Mouse (Mus musculus): ENCODE measurements at regions not wholly inside any gene's neighbourhood (a gene's known extent, or its start where the extent isn't known, plus 50 kb on each side); places are given as distances from the start of the nearest gene placed in this dataset.

DNA sequence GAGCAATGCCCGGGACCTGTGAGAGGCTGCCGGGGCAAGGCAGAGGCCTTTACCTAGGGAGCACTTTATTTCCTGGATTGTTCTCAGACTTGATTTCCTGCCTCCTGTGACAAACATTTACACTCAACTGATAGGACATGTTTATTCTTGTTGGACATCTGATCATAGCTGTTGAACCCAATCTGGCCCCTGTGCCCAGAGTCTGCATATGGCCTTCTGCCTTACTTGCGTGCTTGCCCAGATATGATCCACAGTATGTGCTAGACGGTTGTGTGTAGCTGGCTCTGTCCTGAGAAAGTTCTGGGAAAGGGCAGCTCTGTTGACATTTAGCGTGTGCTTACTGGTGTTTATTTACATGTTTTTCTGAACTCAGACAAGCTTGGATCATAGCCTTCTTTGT lies 68.3 kb upstream of the Sec14l1 start:
- DNase-seq (ENCODE audit: low spot score) (peak; percentile 40), ATAC-seq (ENCODE audit: low FRiP score, low TSS enrichment) (peak; percentile 73)
- Histone ChIP-seq H3K4me2 (replicated peaks; ENCODE audit: low read depth) (no peak overlapping the region), H3K9ac (ENCODE audit: low read length) (no peak overlapping the region), H3K4me3 (ENCODE audit: low read depth, low read length) (no peak overlapping the region), H3K27me3 (ENCODE audit: control insufficient read depth, insufficient read depth, low read length) (no peaks in the 10 kb centered on the region), H3K4me1 (replicated peaks; ENCODE audit: control insufficient read depth, insufficient read depth) (no peaks in the 10 kb centered on the region; the same call in 1 of the 2 replicates), H3K36me3 (ENCODE audit: control insufficient read depth, insufficient read depth, low read length) (no peaks in the 10 kb centered on the region), H3K9me3 (ENCODE audit: control insufficient read depth, low read length) (no peaks in the 10 kb centered on the region), H3K27ac (replicated peaks) (peak overlapping the region; percentile 49)
- TF ChIP-seq CTCF (IDR thresholded peaks at IDR 0.05; ENCODE audit: low read depth) (no peak), EP300 (optimal IDR thresholded peaks at IDR 0.05) (no peak)
- WGBS = 63% methylated on average over 5 of the region's 5 CpGs

DNA sequence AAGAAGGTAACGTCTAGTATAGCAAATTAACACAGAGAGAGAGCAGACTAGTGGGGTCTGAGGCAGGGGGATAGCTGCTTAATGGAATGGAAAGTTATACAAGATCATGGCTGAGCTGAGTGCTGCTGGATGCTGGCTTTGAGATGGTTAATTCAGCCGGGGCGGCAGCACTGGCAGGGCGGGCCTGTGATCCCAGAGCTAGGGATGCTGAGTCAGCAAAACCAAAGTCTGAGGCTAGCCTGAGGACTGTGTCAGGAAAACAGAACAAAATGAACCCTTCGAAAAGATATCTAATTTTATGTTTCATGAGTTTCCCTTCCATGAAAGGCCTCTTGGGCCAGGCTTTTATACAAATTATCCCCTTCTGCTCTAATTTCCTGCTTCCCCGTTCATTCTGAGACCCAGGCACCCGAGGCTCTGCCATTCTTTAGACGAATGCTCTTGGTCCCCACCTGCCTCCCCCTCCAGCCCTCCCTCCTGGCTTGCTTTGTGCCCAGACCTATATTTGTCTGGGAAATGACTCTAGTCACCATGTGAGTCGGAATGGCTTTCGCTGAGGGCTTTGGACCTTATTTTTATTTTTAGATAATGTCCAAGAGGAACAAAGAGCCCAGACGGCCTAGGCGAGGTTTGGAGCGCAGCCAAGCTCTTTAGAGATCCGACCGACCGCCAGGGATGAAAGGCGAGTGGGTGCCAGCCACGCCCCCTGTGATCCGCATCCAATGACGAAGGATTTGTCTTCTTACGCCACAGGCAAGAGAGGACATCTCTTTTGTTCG lies 67.6 kb upstream of the Sec14l1 start:
- Histone ChIP-seq H3K4me3 (ENCODE audit: low read depth, low read length) (no peak overlapping the region), H3K4me1 (replicated peaks; ENCODE audit: control insufficient read depth, insufficient read depth) (no peaks in the 10 kb centered on the region; the same call in 1 of the 2 replicates), H3K27ac (replicated peaks) (peak overlapping the region; percentile 49), H3K9me3 (ENCODE audit: control insufficient read depth, low read length) (no peaks in the 10 kb centered on the region), H3K4me2 (replicated peaks; ENCODE audit: low read depth) (peak overlapping the region; percentile 27; the same call in 1 of the 2 replicates), H3K36me3 (ENCODE audit: control insufficient read depth, insufficient read depth, low read length) (no peaks in the 10 kb centered on the region), H3K9ac (ENCODE audit: low read length) (no peak overlapping the region), H3K27me3 (ENCODE audit: control insufficient read depth, insufficient read depth, low read length) (no peaks in the 10 kb centered on the region)
- WGBS = 13% methylated on average over 22 of the region's 22 CpGs
- DNase-seq (ENCODE audit: low spot score) (peak; percentile 81), ATAC-seq (ENCODE audit: low FRiP score, low TSS enrichment) (0 out of 2 replicates have a peak, but pooled peaks have one; percentile 52)
- no peak for TF ChIP-seq EP300 (optimal IDR thresholded peaks at IDR 0.05)

DNA sequence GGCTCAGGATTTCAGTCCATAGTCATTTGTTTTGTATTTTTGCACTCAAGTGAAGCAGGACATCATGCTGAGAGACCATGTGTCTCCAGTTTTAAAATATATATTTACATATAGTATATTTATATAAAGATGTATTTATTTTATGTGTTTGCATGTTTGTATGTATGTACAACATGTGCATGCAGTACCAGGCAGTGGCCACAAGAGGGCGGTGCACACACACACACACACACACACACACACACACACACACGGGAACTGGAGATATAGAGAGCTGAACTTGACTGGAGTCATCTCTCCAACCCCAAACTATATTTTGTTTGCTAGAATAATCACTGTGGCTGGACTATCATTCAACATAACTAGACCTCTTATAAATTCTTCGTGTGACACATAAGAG lies 66.1 kb upstream of the Sec14l1 start:
- no peak overlapping the region for H3K4me2 ChIP-seq (replicated peaks; ENCODE audit: low read depth)
- 77% methylated on average over 3 of the region's 3 CpGs for WGBS
- H3K9me3 ChIP-seq (ENCODE audit: control insufficient read depth, low read length) = no peaks in the 10 kb centered on the region
- ATAC-seq (ENCODE audit: low FRiP score, low TSS enrichment) (no peak), DNase-seq (ENCODE audit: low spot score) (no peak)
- no peak overlapping the region for H3K9ac ChIP-seq (ENCODE audit: low read length)
- no peaks in the 10 kb centered on the region for H3K27me3 ChIP-seq (ENCODE audit: control insufficient read depth, insufficient read depth, low read length)
- no peaks in the 10 kb centered on the region for H3K36me3 ChIP-seq (ENCODE audit: control insufficient read depth, insufficient read depth, low read length)
- H3K4me3 ChIP-seq (ENCODE audit: low read depth, low read length) = no peak overlapping the region
- H3K27ac ChIP-seq (replicated peaks) = no peak overlapping the region
- H3K4me1 ChIP-seq (replicated peaks; ENCODE audit: control insufficient read depth, insufficient read depth) = no peaks in the 10 kb centered on the region; the same call in 1 of the 2 replicates
- TF ChIP-seq CTCF (IDR thresholded peaks at IDR 0.05; ENCODE audit: low read depth) (peak; percentile 55), EP300 (optimal IDR thresholded peaks at IDR 0.05) (no peak)

DNA sequence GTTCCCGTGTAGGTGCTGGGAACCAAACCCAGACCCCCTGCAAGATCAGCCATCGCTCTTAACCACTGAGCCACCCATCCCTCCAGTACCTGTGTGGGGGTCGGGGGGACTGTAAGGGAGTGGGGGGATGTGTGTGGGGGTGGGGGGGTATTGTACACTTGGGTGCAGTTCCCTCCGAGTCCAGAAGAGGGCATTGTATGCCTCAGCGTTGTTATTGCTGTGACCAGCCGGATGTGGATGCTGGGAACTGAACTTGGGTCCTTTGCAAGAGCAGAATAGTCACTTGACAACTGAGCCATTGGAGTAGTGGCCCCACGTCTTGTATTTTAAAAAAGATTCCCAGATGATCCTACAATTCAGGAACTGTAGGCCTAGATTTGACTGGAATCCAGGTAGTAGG lies 64.2 kb upstream of the Sec14l1 start:
- 88% methylated on average over 6 of the region's 7 CpGs for WGBS
- TF ChIP-seq EP300 (optimal IDR thresholded peaks at IDR 0.05) (no peak), CTCF (IDR thresholded peaks at IDR 0.05; ENCODE audit: low read depth) (no peak)

DNA sequence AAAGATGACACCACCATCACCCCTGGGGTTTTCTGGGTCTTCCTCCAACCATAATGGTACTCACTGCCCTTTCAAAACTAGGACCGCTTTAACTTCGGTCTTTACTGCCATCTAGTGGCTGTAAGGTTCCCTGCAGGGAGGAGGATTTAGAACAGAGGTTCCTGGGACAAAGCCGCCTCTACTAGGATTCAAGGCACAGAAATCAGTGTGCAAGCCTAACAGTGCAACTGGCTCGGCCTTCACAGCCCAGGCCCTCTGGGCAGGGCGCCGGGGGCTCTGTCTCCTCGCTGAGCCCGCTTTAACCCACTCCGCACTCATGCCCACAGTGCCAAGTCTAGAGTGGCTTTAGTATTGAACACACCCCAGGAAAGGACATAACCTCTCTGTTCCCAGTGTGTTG lies 58.0 kb upstream of the Sec14l1 start:
- no peaks in the 10 kb centered on the region for H3K9me3 ChIP-seq (ENCODE audit: control insufficient read depth, low read length)
- peak; percentile 65 for DNase-seq (ENCODE audit: low spot score)
- ATAC-seq (ENCODE audit: low FRiP score, low TSS enrichment) = peak; percentile 21
- TF ChIP-seq CTCF (IDR thresholded peaks at IDR 0.05; ENCODE audit: low read depth) = peak; percentile 96
- TF ChIP-seq EP300 (optimal IDR thresholded peaks at IDR 0.05) = no peak
- 17% methylated on average over 9 of the region's 9 CpGs for WGBS
- no peaks in the 10 kb centered on the region for H3K27me3 ChIP-seq (ENCODE audit: control insufficient read depth, insufficient read depth, low read length)
- no peak overlapping the region for H3K4me2 ChIP-seq (replicated peaks; ENCODE audit: low read depth)
- no peak overlapping the region for H3K9ac ChIP-seq (ENCODE audit: low read length)
- H3K4me3 ChIP-seq (ENCODE audit: low read depth, low read length) = no peak overlapping the region
- H3K4me1 ChIP-seq (replicated peaks; ENCODE audit: control insufficient read depth, insufficient read depth) = no peaks in the 10 kb centered on the region
- H3K27ac ChIP-seq (replicated peaks) = no peak overlapping the region
- no peaks in the 10 kb centered on the region for H3K36me3 ChIP-seq (ENCODE audit: control insufficient read depth, insufficient read depth, low read length)

More for the DNA sequence above, 64.2 kb upstream of the Sec14l1 start:
- Histone ChIP-seq H3K27ac (replicated peaks) (no peak overlapping the region), H3K4me1 (replicated peaks; ENCODE audit: control insufficient read depth, insufficient read depth) (no peaks in the 10 kb centered on the region; the same call in 1 of the 2 replicates), H3K4me3 (ENCODE audit: low read depth, low read length) (no peak overlapping the region), H3K9ac (ENCODE audit: low read length) (no peak overlapping the region), H3K9me3 (ENCODE audit: control insufficient read depth, low read length) (no peaks in the 10 kb centered on the region), H3K36me3 (ENCODE audit: control insufficient read depth, insufficient read depth, low read length) (no peaks in the 10 kb centered on the region), H3K27me3 (ENCODE audit: control insufficient read depth, insufficient read depth, low read length) (no peaks in the 10 kb centered on the region), H3K4me2 (replicated peaks; ENCODE audit: low read depth) (no peak overlapping the region)
- no peak for ATAC-seq (ENCODE audit: low FRiP score, low TSS enrichment)
- DNase-seq (ENCODE audit: low spot score) = no peak

DNA sequence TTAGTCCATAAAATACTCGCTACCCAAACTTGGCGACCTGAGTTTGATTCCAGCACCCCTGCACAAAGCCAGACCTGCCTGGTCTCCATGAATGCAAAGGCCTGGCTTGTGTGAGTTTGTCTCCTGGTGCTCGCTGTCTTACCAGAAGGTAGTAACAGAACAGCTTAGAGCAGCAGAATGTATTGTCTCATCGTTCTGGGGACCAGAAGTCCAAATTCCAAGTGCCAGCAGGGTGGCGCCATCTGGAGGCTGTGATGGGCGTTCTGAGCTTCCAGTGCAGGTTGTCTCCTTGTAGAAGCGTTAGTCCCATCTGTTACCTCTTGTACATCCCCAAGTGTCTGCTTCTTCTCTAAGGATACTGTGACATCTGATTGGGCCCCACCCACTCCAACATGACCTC lies 57.5 kb upstream of the Sec14l1 start:
- Histone ChIP-seq H3K36me3 (ENCODE audit: control insufficient read depth, insufficient read depth, low read length) (no peaks in the 10 kb centered on the region), H3K27me3 (ENCODE audit: control insufficient read depth, insufficient read depth, low read length) (no peaks in the 10 kb centered on the region), H3K9me3 (ENCODE audit: control insufficient read depth, low read length) (no peaks in the 10 kb centered on the region), H3K4me3 (ENCODE audit: low read depth, low read length) (no peak overlapping the region), H3K27ac (replicated peaks) (no peak overlapping the region), H3K4me1 (replicated peaks; ENCODE audit: control insufficient read depth, insufficient read depth) (no peaks in the 10 kb centered on the region), H3K4me2 (replicated peaks; ENCODE audit: low read depth) (no peak overlapping the region), H3K9ac (ENCODE audit: low read length) (no peak overlapping the region)
- ATAC-seq (ENCODE audit: low FRiP score, low TSS enrichment) (no peak), DNase-seq (ENCODE audit: low spot score) (peak; percentile 71)
- WGBS = 35% methylated on average over 7 of the region's 7 CpGs
- TF ChIP-seq CTCF (IDR thresholded peaks at IDR 0.05; ENCODE audit: low read depth) (peak; percentile 82), EP300 (optimal IDR thresholded peaks at IDR 0.05) (no peak)

Data from stomach, postnatal 0 days (tissue).